Mouse (Mus musculus) lung, embryonic 14.5 days (tissue): ENCODE results near the gene Ccl1. TPM values are rescaled to one million over a fixed set of nuclear protein-coding genes. Genes with fewer than 3 reads are reported as not detected.

Experiments used
- ATAC-seq: fragments of 200-750 bp; cut with Nextera tagmentation; 2 replicates; pipeline ENCODE4 v1.8.0; 2017; ENCODE audit warnings: mild to moderate bottlenecking, moderate TSS enrichment, moderate library complexity; ENCODE audit not compliant: insufficient read depth
- DNase-seq: peaks from one replicate; pipeline ENCODE4 v3.0.0-alpha.2; 2015
- H3K27ac ChIP-seq: fragments of 300-500 bp; sonication (generic); 2 replicates; pipeline ENCODE4 v1.5.1; 2014; ENCODE audit warnings: low read depth, mild to moderate bottlenecking, moderate library complexity
- H3K27me3 ChIP-seq: fragments of 300-500 bp; sonication (generic); 2 replicates; pipeline ENCODE4 v1.6.1; 2014; ENCODE audit warnings: low read length, control low read depth; ENCODE audit not compliant: insufficient read depth
- H3K36me3 ChIP-seq: fragments of 300-500 bp; sonication (generic); 2 replicates; pipeline ENCODE4 v1.6.1; 2014; ENCODE audit warnings: control low read depth; ENCODE audit not compliant: insufficient read depth
- H3K4me1 ChIP-seq: fragments of 300-500 bp; sonication (generic); 2 replicates; pipeline ENCODE4 v1.6.1; 2014; ENCODE audit warnings: antibody characterized with exemption, control low read depth; ENCODE audit not compliant: insufficient read depth
- H3K4me2 ChIP-seq: fragments of 300-500 bp; sonication (generic); 2 replicates; pipeline ENCODE4 v1.6.1; 2014; ENCODE audit warnings: mild to moderate bottlenecking
- H3K4me3 ChIP-seq: fragments of 300-500 bp; sonication (generic); 2 replicates; pipeline ENCODE4 v1.5.1; 2014; ENCODE audit warnings: low read depth, low read length
- H3K9ac ChIP-seq: fragments of 300-500 bp; sonication (generic); 2 replicates; pipeline ENCODE4 v1.6.1; 2014
- H3K9me3 ChIP-seq: fragments of 300-500 bp; sonication (generic); 2 replicates; pipeline ENCODE4 v1.6.1; 2016; ENCODE audit warnings: low read depth, low read length, control low read depth
- CTCF ChIP-seq: IDR thresholded peaks from 2 replicates; pipeline ENCODE4 v1.5.1; 2016; ENCODE audit warnings: antibody characterized with exemption, low read depth
- WGBS: fragments of 180-500 bp; shearing (Covaris S2); extraction: QIAGEN DNeasy Blood & Tissue Kit; methylation state at CpG from one replicate; pipeline ENCODE4 v1.1.7; 2014; 5-methylcytosine and 5-hydroxymethylcytosine counted together
- polyA plus RNA-seq: library from polyadenylated mRNA; unstranded; fragments of >200 nt; fragmentation: Nextera tagmentation; extraction: Ambion mirVana; gene quantifications from 2 replicates; pipeline ENCODE4 v1.2.1, GENCODE M21; 2014

Ccl1 gene
- polyA plus RNA-seq, 1 experiment from 2014 or later = not detected

DNA sequence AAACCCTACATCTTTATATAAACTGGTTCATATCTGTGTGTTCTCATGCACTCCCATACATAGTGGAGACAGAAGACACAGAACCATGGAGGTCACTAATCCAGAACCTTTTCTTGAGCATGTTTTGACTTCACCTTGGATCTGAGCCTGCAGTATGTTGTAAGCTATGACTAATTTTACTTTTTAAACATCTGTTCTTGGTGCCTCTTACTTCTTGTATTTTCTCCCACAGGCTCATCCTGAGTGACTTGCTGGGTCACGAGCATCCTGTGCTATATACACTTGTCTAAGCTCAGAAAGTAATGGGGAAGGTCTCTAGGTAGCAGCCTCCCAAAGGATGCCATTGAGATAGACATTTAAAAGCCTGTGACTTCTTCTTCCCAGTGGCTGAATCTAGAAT lies 172.5 kb downstream of the Ccl1 start:
- no peak for DNase-seq
- no peak for ATAC-seq
- Histone ChIP-seq H3K4me2 (no peak overlapping the region), H3K9ac (no peak overlapping the region), H3K36me3 (no peaks in the 10 kb centered on the region), H3K4me1 (no peaks in the 10 kb centered on the region), H3K27ac (no peak overlapping the region), H3K4me3 (no peak overlapping the region), H3K9me3 (no peaks in the 10 kb centered on the region), H3K27me3 (no peaks in the 10 kb centered on the region)
- no peak for TF ChIP-seq CTCF
- WGBS = 68% methylated on average over 1 of the region's 1 CpGs

Other genes with a start within 250 kb of the Ccl1 start
- 52.3 and 57.3 TPM in 2 replicates for gene Ccl11, start 247.9 kb downstream of the Ccl1 start, polyA plus RNA-seq
- gene Ccl12, start 203.8 kb downstream of the Ccl1 start, polyA plus RNA-seq = 2.9 and 5.3 TPM in 2 replicates
- gene Ccl8, start 190.5 kb downstream of the Ccl1 start, polyA plus RNA-seq = not detected in 2 replicates
- 0.33 and 0.38 TPM in 2 replicates for gene Tmem132e, start 83.2 kb upstream of the Ccl1 start, polyA plus RNA-seq